Mouse (Mus musculus) heart, postnatal 4 days (tissue): ENCODE results near the gene Gucd1. TPM values are rescaled to one million over a fixed set of nuclear protein-coding genes. Genes with fewer than 3 reads are reported as not detected.

Source experiments
- DNase-seq: peaks from one replicate; pipeline ENCODE4 v3.0.0; 2021
- total RNA-seq, 2 experiments: library from RNA; stranded (reverse); gene quantifications; 2 replicates each; pipeline ENCODE4 v1.2.3; 2021

The Gucd1 gene
- total RNA-seq, 2 experiments from 2014 or later: 36.4 to 42.8 TPM

GRCm38 (mm10) chr10:75316472-75316871 is 201.3 kb downstream of the Gucd1 start:
- peak; percentile 34 for DNase-seq

- no peak for DNase-seq
Observed at GRCm38 (mm10) chr10:75315756-75316155, 202.0 kb downstream of the Gucd1 start.

DNA sequence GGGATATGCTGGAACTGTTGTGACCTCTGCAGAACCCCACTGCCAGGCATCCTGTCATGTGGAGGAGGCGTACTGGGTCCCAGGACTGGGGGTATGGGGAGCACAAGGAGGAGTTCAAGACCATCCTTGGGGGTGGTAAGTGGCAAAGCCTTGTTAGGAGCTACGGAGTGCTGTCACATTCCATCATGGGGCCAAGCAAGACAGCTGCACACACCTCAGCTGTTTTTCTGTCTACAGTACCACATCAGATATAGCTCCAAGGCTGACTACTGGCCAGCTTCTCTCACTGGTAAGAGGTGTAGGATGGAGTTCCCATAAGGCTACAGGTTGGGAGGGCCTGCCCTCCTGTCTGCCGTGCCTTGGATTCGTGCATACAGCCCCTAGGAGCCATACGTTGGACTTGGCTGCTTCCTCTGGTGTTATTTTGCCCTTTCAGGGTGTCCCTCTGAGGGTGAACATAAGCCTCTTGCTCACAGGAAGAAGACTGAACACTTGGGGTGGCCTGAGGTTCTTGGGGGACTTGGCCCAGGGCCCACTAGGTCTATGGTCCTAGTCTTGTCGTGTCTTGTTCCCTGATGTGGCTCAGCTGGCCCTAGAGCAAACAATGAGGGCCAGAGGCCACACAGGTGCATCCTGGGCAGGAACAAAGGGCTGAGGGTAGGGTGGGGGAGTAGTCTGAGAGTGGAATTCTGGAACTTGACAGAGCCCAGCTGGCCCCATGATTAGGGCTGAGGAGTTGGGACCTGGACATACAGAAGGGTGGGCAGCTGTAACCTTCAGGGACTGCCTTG is 203.4 kb downstream of the Gucd1 start:
- DNase-seq: peak; percentile 64

GRCm38 (mm10) chr10:75312361-75312760 is 205.4 kb downstream of the Gucd1 start:
- no peak for DNase-seq

GRCm38 (mm10) chr10:75307130-75307529 is 210.6 kb downstream of the Gucd1 start:
- DNase-seq: no peak

- DNase-seq: no peak
Observed at GRCm38 (mm10) chr10:75304413-75304812, 213.4 kb downstream of the Gucd1 start.

DNA sequence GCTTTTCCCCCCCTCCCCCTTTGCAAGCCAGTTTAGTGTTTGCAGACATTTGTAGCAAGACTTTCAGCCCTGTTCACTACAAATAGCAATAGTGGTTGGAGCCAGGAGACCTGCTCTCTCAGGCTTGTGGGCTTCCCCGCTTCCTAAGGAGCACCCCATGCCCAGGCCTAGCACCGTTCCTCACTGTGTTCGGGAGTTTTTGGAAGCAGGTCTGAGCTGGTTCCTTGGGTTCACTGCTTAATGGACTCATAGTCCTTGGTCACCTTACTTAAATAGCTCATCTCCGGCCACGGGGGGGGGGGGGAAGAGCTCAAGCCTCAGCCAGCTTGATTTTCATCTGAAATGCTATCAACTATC is 213.7 kb downstream of the Gucd1 start:
- no peak for DNase-seq

GRCm38 (mm10) chr10:75303324-75304048 is 214.3 kb downstream of the Gucd1 start:
- DNase-seq: no peak

GRCm38 (mm10) chr10:75302536-75302935 is 215.2 kb downstream of the Gucd1 start:
- no peak for DNase-seq

DNA sequence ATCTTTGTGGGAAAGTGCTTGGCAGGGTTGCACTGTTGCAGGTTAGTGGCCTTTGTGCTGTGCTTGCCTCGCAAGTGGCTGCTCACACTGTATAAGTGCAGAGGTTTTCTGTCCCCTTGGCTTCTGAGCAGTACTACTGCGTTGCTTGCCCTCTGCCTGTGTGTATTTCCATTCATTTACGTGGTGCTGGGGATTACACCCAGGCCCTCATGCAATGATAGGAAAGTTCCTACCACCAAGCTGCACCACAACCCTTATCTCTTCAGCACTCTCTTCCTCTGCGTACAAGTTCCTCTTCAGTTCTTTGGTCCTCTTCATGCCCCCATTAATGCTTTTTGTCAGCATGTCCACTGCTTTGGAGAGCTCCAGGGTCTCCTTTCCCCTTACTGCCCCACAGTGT is 215.8 kb downstream of the Gucd1 start:
- no peak for DNase-seq

GRCm38 (mm10) chr10:75301195-75301806 is 216.5 kb downstream of the Gucd1 start:
- no peak for DNase-seq

Other genes with a start within 250 kb of the Gucd1 start
- gene Adora2a, start 201.1 kb downstream of the Gucd1 start, total RNA-seq: 10 to 100 TPM; 17.8 to 18.4 TPM
- under 1 TPM; 0.54 to 0.60 TPM for gene Upb1, start 116.9 kb downstream of the Gucd1 start, total RNA-seq
- gene Snrpd3, start 421 bp downstream of the Gucd1 start, total RNA-seq: 100 to 1,000 TPM in 1 of 2 experiments, 10 to 100 TPM in 1; 94.4 to 103 TPM
- 1 to 10 TPM; 1.5 TPM for gene Lrrc75b, start 42.4 kb upstream of the Gucd1 start, total RNA-seq
- under 1 TPM in 1 of 2 experiments, not detected in 1; 0.38 TPM for gene Ggt1, start 43.6 kb upstream of the Gucd1 start, total RNA-seq
- gene Ggt5, start 71.4 kb upstream of the Gucd1 start, total RNA-seq: 1 to 10 TPM; 8.4 to 9.3 TPM
- 1 to 10 TPM; 4.7 to 4.9 TPM for gene Susd2, start 126.0 kb upstream of the Gucd1 start, total RNA-seq
- gene Cabin1, start 246.4 kb upstream of the Gucd1 start, total RNA-seq: 10 to 100 TPM; 35.8 to 37.1 TPM